Mouse (Mus musculus) liver, embryonic 13.5 days (tissue): Measurements from ENCODE around the gene Fam118b. TPM values are rescaled to one million over a fixed set of nuclear protein-coding genes. Genes with fewer than 3 reads are reported as not detected.

Experiments
- ATAC-seq: fragments of 200-750 bp; cut with Nextera tagmentation; 2 replicates; pipeline ENCODE4 v1.8.0; 2017; ENCODE audit warnings: low read depth, mild to moderate bottlenecking, moderate number of reproducible peaks, moderate library complexity
- DNase-seq: peaks from one replicate; pipeline ENCODE4 v3.0.0; 2022
- H3K27ac ChIP-seq: fragments of 300-500 bp; sonication (generic); 2 replicates; pipeline ENCODE4 v1.5.1; 2015; ENCODE audit warnings: moderate library complexity, mild to moderate bottlenecking, inconsistent platforms
- H3K27me3 ChIP-seq: fragments of 300-500 bp; sonication (generic); 2 replicates; pipeline ENCODE4 v1.6.1; 2015; ENCODE audit warnings: mild to moderate bottlenecking, inconsistent platforms
- H3K36me3 ChIP-seq: fragments of 300-500 bp; sonication (generic); 2 replicates; pipeline ENCODE4 v1.6.1; 2015; ENCODE audit warnings: mild to moderate bottlenecking, inconsistent platforms
- H3K4me1 ChIP-seq: fragments of 300-500 bp; sonication (generic); replicated peaks from 2 replicates; pipeline ENCODE4 v1.6.1; 2015; ENCODE audit warnings: inconsistent platforms
- H3K4me2 ChIP-seq: fragments of 300-500 bp; sonication (generic); 2 replicates; pipeline ENCODE4 v1.6.1; 2015; ENCODE audit warnings: inconsistent platforms, mild to moderate bottlenecking, moderate library complexity
- H3K4me3 ChIP-seq: fragments of 300-500 bp; sonication (generic); replicated peaks from 2 replicates; pipeline ENCODE4 v1.5.1; 2015; ENCODE audit warnings: mild to moderate bottlenecking, inconsistent platforms
- H3K9ac ChIP-seq: fragments of 300-500 bp; sonication (generic); 2 replicates; pipeline ENCODE4 v1.6.1; 2015; ENCODE audit warnings: mild to moderate bottlenecking, inconsistent platforms
- H3K9me3 ChIP-seq: fragments of 300-500 bp; sonication (generic); replicated peaks from 2 replicates; pipeline ENCODE4 v1.6.1; 2016; ENCODE audit warnings: inconsistent platforms
- WGBS: fragments of 180-500 bp; shearing (Covaris S2); methylation state at CpG from one replicate; pipeline ENCODE4 v1.1.7; 2015; ENCODE audit not compliant: insufficient replicate concordance; 5-methylcytosine and 5-hydroxymethylcytosine counted together
- polyA plus RNA-seq: library from polyadenylated mRNA; unstranded; fragments of >200 nt; fragmentation: Nextera tagmentation; extraction: Ambion mirVana; gene quantifications from 2 replicates; pipeline ENCODE4 v1.2.1, GENCODE M21; 2015

The Fam118b gene
- polyA plus RNA-seq, 1 experiment from 2014 or later: 16.9 TPM

- DNase-seq (no peak), ATAC-seq (no peak; the same call in 1 of the 2 replicates)
- Histone ChIP-seq H3K4me1 (peaks cover 61% of the 10 kb centered on the region), H3K27me3 (no peaks in the 10 kb centered on the region), H3K27ac (no peak overlapping the region), H3K9me3 (no peaks in the 10 kb centered on the region), H3K4me2 (peak overlapping the region; percentile 29; the same call in 1 of the 2 replicates), H3K4me3 (no peak overlapping the region), H3K9ac (no peak overlapping the region), H3K36me3 (no peaks in the 10 kb centered on the region)
- WGBS: 33% methylated on average over 4 of the region's 4 CpGs
These were observed 5.2 kb downstream of the Fam118b start for GRCm38 (mm10) chr9:35262418-35262817.

GRCm38 (mm10) chr9:35257365-35257764, 10.2 kb downstream of the Fam118b start:
- Histone ChIP-seq H3K4me1 (peaks cover 18% of the 10 kb centered on the region), H3K36me3 (no peaks in the 10 kb centered on the region), H3K9me3 (no peaks in the 10 kb centered on the region), H3K9ac (no peak overlapping the region), H3K27ac (no peak overlapping the region), H3K4me2 (no peak overlapping the region), H3K4me3 (no peak overlapping the region), H3K27me3 (no peaks in the 10 kb centered on the region)
- 38% methylated on average over 7 of the region's 7 CpGs for WGBS
- DNase-seq: no peak
- ATAC-seq: 0 out of 2 replicates have a peak, but pooled peaks have one; percentile 54

GRCm38 (mm10) chr9:35249476-35249875, 18.1 kb downstream of the Fam118b start:
- no peaks in the 10 kb centered on the region for H3K9me3 ChIP-seq
- no peak overlapping the region for H3K9ac ChIP-seq
- DNase-seq: no peak
- H3K36me3 ChIP-seq: no peaks in the 10 kb centered on the region
- H3K4me2 ChIP-seq: no peak overlapping the region
- ATAC-seq: no peak
- H3K4me1 ChIP-seq: 0 out of 2 replicates have a peak, but pooled peaks cover 3% of the 10 kb centered on the region
- H3K27me3 ChIP-seq: no peaks in the 10 kb centered on the region
- no peak overlapping the region for H3K4me3 ChIP-seq
- H3K27ac ChIP-seq: no peak overlapping the region

DNA sequence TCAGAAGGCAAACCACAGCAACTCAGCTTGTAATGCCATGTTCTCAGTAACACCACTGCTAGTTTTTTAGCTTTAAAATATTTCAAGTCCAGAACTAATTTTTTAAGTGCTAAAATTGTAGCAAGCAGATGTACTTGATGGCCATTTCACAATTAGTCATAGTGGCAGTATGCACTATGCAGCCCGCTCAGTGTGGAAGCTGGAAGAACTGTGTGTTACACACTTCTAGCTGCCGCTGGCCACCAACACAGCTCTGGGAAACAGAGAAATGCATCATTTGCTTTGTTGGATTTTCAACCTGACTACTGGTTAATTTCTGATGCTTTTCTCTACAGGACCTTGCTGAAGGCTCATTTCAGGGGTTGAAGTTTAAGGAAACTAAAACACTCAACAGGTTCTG, 20.2 kb downstream of the Fam118b start:
- Histone ChIP-seq H3K4me3 (no peak overlapping the region), H3K36me3 (no peaks in the 10 kb centered on the region), H3K4me2 (no peak overlapping the region), H3K27me3 (no peaks in the 10 kb centered on the region), H3K4me1 (0 out of 2 replicates have a peak, but pooled peaks cover 3% of the 10 kb centered on the region), H3K27ac (no peak overlapping the region), H3K9me3 (no peaks in the 10 kb centered on the region), H3K9ac (no peak overlapping the region)
- ATAC-seq: no peak
- DNase-seq: no peak
- WGBS: 83% methylated on average over 2 of the region's 2 CpGs

- no peaks in the 10 kb centered on the region for H3K9me3 ChIP-seq
These were observed 27.9 kb downstream of the Fam118b start for GRCm38 (mm10) chr9:35239734-35240133.

DNA sequence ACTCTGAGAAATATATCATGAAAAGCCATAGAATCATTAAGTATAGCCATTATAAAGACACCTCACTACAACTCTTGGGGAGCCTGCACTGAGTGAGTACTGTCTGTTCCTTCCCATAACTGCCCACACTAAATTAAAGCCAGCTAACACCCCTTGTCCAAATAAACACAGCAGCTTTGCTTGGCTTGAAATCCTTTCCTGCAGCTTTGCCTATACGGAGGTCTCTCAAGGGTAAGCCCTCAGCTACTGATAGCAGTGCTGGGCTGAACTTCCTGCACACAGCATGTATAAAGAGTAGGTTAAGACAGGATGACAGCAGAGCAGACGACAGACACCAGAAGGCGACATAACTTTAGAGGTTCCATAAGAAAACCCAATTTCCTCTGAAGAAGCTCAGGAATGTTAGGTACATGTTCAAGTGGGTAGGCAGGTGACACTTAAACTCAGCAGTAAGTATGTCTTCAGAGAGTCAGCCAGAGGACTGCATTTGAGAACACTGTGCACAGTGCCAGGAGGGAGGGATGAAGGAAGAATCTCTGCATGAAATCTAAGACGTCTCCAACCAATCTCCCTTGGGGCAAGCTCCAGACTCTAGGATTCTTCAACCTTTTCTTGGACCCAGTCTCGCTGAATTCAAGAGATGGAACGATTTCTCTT, 28.6 kb downstream of the Fam118b start:
- Histone ChIP-seq H3K4me3 (no peak overlapping the region), H3K4me2 (no peak overlapping the region), H3K27me3 (no peaks in the 10 kb centered on the region), H3K4me1 (no peaks in the 10 kb centered on the region; the same call in 1 of the 2 replicates), H3K36me3 (peaks cover 3% of the 10 kb centered on the region), H3K9me3 (no peaks in the 10 kb centered on the region), H3K9ac (no peak overlapping the region), H3K27ac (no peak overlapping the region)
- no peak for DNase-seq
- 54% methylated on average over 6 of the region's 6 CpGs for WGBS
- ATAC-seq: no peak

More at GRCm38 (mm10) chr9:35239734-35240133, 27.9 kb downstream of the Fam118b start:
- DNase-seq (no peak), ATAC-seq (no peak)
- no peaks in the 10 kb centered on the region for H3K36me3 ChIP-seq
- no peak overlapping the region for H3K4me2 ChIP-seq
- H3K4me1 ChIP-seq: no peaks in the 10 kb centered on the region
- H3K4me3 ChIP-seq: no peak overlapping the region
- H3K9ac ChIP-seq: no peak overlapping the region
- H3K27me3 ChIP-seq: no peaks in the 10 kb centered on the region
- WGBS: 63% methylated on average over 1 of the region's 1 CpGs
- H3K27ac ChIP-seq: no peak overlapping the region

- 78% methylated on average over 1 of the region's 1 CpGs for WGBS
- Histone ChIP-seq H3K27me3 (no peaks in the 10 kb centered on the region), H3K9ac (no peak overlapping the region), H3K36me3 (peaks cover 8% of the 10 kb centered on the region), H3K4me1 (no peaks in the 10 kb centered on the region; the same call in 1 of the 2 replicates), H3K4me3 (no peak overlapping the region), H3K27ac (no peak overlapping the region), H3K9me3 (no peaks in the 10 kb centered on the region), H3K4me2 (no peak overlapping the region)
- ATAC-seq (no peak), DNase-seq (no peak)
These were observed 29.2 kb downstream of the Fam118b start for GRCm38 (mm10) chr9:35238371-35238770.

DNA sequence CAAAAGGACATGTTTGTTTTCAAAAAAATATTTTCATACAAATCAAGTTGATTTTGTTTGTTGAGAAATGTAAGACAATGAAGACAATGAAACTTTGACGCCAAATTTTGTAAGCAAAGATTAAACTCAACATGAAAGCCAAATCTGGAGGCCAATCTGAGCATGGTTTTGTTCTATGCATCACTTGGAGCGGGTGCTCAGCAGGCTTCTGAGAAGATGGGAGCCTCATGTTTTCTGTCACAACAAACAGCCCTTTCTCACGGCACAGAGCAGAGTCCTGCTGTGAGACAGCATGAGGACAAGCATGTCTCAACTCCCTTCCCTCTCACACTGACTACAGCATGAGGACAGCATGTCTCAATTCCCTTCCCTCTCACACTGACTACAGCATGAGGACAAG, 31.6 kb downstream of the Fam118b start:
- Histone ChIP-seq H3K4me1 (no peaks in the 10 kb centered on the region; the same call in 1 of the 2 replicates), H3K4me3 (no peak overlapping the region)

DNA sequence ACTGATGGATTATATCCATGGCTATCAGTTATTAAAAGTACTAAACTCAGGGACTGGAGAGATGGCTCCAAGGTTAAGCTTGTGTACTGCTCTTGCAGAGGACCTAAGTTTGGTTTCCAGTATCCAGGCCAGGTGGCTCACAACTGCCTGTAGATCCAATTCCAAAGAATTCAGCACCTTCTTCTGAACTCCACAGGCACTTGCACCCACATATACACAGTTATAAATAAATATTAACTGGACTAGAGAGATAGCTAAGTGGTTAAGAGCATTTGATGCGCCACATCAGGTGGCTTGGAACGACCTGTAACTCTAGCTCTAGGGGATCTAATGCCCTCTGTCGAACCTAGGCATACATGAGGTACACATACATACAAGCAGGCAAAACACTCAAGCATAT, 38.9 kb downstream of the Fam118b start:
- no peaks in the 10 kb centered on the region for H3K9me3 ChIP-seq
- no peak overlapping the region for H3K9ac ChIP-seq
- H3K4me2 ChIP-seq: no peak overlapping the region
- WGBS: 84% methylated on average over 3 of the region's 3 CpGs
- peaks cover 19% of the 10 kb centered on the region for H3K36me3 ChIP-seq
- H3K4me1 ChIP-seq: no peaks in the 10 kb centered on the region
- DNase-seq (no peak), ATAC-seq (no peak)
- H3K4me3 ChIP-seq: no peak overlapping the region
- no peak overlapping the region for H3K27ac ChIP-seq
- H3K27me3 ChIP-seq: no peaks in the 10 kb centered on the region

More for the DNA sequence above, 31.6 kb downstream of the Fam118b start:
- Histone ChIP-seq H3K4me2 (no peak overlapping the region), H3K27ac (no peak overlapping the region), H3K27me3 (no peaks in the 10 kb centered on the region), H3K9me3 (no peaks in the 10 kb centered on the region), H3K36me3 (peaks cover 15% of the 10 kb centered on the region), H3K9ac (no peak overlapping the region)
- DNase-seq (no peak), ATAC-seq (no peak)
- 71% methylated on average over 3 of the region's 3 CpGs for WGBS

DNA sequence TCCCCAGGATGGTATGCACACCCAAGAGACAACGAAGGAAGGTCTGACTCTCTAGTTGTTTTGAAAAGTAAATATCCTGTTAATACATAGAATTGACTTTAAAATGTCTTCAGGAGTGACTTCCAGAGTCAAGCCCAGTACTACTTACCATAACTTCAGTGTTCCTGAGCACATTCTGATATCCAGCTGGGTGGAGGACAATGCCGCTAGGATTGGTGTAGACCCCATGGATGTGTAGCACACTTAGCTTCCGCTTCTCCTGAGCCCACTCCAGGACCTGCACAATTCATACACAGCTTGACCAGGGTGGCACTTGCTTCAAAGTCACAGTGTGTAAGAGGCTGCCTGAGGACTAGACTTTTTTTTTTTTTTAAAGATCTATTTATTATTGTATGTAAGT, 44.1 kb downstream of the Fam118b start:
- H3K27ac ChIP-seq: no peak overlapping the region
- no peaks in the 10 kb centered on the region for H3K4me1 ChIP-seq
- 89% methylated on average over 3 of the region's 3 CpGs for WGBS
- DNase-seq (no peak), ATAC-seq (no peak)
- H3K9ac ChIP-seq: no peak overlapping the region
- H3K9me3 ChIP-seq: no peaks in the 10 kb centered on the region
- H3K4me2 ChIP-seq: no peak overlapping the region
- H3K27me3 ChIP-seq: no peaks in the 10 kb centered on the region
- H3K4me3 ChIP-seq: no peak overlapping the region
- H3K36me3 ChIP-seq: peaks cover 29% of the 10 kb centered on the region

DNA sequence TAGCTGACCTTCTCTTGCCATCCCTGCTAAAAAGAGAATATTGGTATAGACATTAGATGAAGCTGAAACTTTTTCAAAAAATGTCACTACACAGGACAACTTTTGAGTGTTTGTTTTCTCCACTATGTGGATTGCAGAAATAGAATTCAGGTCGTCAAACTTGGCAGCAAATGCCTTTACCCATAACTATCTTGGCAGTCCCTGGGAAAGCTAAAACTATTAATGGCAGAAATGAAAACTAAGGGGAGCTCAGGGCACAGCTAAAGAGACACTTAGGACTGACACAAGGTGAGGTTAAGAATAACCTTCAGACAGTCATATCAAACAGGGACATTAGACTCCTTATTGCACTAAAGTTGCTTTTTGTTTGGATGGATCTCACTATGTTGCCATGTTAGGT, 49.6 kb downstream of the Fam118b start:
- peaks cover 70% of the 10 kb centered on the region for H3K36me3 ChIP-seq

More for the DNA sequence above, 49.6 kb downstream of the Fam118b start:
- no peaks in the 10 kb centered on the region for H3K4me1 ChIP-seq
- no peak overlapping the region for H3K4me3 ChIP-seq
- H3K27ac ChIP-seq: no peak overlapping the region
- no peaks in the 10 kb centered on the region for H3K27me3 ChIP-seq
- WGBS: 64% methylated on average over 1 of the region's 1 CpGs
- ATAC-seq (no peak), DNase-seq (no peak)
- H3K9me3 ChIP-seq: no peaks in the 10 kb centered on the region
- no peak overlapping the region for H3K4me2 ChIP-seq
- no peak overlapping the region for H3K9ac ChIP-seq
